Mouse (Mus musculus): ENCODE data around the gene 4930524J08Rik.

Gene 4930524J08Rik

DNA sequence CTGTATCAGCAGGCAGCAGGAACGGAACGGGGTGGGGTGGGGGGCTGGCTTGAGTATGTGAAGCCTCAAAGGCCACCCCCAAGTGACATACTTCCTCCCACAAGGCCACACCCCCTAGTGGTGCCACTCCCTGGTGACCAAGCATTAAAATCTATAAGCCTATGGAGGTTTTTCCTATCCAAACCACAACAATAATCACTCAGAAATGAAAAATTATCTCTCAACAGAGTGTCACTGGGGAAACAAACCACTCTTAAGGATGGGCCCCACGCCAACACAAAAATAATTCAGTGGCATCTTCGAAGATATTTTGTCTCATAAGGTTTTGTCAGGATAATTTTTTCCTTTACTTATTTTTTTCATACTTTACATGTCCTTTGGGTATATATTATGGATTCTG is 25.0 kb downstream of the 4930524J08Rik start:
- no peak for DNase-seq (ENCODE audit: low read depth, low spot score)

GRCm38 (mm10) chr5:100005431-100005830 is 26.6 kb downstream of the 4930524J08Rik start:
- no peak for DNase-seq (ENCODE audit: low read depth, low spot score)

DNA sequence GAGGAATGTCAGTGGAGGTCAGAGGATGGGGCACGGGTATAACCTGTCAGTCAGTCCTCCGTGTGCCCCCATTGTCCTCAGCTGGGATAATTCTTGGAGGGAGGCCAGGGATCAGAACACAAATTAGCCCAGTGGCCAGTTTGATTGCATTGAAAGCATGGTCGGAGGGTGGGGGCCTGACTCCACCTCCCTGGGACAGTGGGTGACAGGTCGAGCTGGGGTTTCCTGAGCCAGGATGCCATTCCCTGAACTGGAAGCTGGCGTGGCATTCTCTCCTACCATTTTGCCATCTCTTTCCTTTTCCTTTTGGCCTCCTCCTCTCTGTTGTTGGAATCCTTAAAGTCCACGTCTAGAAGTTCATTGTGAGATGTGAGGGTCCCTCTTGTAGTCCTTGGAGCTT is 27.0 kb downstream of the 4930524J08Rik start:
- DNase-seq (ENCODE audit: low read depth, low spot score), result no peak

DNA sequence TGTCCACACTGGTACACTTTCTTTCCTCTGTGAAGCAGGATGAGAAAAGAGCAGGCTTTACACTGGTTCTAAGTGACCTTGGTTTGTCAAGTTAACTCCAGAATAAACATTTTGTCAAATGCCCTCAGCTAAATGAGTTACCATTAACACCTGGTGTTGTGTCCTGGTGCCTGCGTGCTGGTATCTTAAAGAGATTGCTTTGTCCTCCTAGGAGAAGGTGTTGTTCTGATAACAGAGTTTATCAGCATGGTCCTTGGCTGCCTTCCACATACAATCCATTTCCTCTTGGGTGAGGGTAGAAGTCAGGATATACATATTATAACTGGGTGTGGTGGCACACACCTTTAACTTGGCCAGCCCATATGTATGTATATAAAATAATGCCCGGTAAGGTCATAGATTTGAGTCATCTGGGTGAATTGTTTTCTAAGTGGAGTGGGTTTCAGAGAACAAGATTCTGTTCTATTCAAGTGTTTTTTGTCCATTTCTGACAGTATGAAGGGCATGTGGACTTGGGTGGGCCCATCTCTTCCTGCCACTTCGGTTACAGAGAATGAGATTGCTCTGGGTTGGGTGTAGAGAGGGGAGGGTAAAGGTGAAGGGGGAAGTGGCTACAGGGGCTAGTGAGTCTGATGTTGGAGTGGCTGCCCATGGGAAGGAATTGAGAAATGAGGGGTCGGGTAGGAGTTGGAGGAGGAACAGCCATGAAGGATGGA is 27.6 kb downstream of the 4930524J08Rik start:
- no peak for DNase-seq (ENCODE audit: low read depth, low spot score)

DNA sequence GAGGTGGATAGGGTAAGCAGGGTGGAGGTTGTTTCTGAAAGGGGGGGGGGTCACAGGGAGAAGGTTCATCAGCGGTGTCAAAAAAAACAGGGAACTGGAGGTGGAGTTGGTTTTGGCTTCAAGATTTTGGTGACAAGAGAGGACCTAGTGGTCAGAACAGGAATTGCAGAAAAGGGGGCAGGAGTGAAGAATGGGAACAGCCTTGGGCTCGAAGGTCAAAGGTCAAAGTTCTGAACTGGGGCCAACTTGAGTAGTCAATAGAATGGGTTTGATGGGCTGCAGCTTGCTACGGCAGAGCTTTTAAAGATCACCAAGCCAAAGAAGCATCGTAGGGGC is 28.1 kb downstream of the 4930524J08Rik start:
- peak; percentile 17 for DNase-seq (ENCODE audit: low read depth, low spot score)

GRCm38 (mm10) chr5:100008485-100008884 is 29.6 kb downstream of the 4930524J08Rik start:
- DNase-seq (ENCODE audit: low read depth, low spot score), result no peak

DNA sequence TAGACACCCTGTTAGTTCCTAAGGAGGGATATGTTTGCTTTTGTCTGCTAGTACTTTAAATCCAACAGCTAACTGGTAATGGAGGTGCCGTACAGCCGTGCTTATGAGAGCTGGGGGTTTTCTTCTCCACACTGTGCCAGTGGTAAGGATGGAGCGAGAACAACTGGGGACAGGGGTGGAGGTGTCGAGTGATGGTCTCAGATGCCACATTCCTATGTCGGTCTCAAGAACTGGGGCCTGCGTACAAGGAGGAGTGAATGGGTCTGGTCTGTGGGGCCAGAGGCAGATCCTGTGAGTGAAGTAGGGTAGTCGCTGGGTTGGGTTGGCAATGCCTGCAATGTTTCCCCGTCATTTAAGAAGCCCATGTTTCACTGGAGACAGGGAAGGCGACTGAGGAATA is 33.7 kb downstream of the 4930524J08Rik start:
- no peak for DNase-seq (ENCODE audit: low read depth, low spot score)

GRCm38 (mm10) chr5:100020089-100020488 is 41.2 kb downstream of the 4930524J08Rik start:
- DNase-seq (ENCODE audit: low read depth, low spot score), result no peak

- no peak for DNase-seq (ENCODE audit: low read depth, low spot score)
Measured at GRCm38 (mm10) chr5:100024403-100024802, 45.5 kb downstream of the 4930524J08Rik start.

GRCm38 (mm10) chr5:100024868-100025267 is 46.0 kb downstream of the 4930524J08Rik start:
- no peak for DNase-seq (ENCODE audit: low read depth, low spot score)
